In genomic region chr13:38288572-38289440, GRCm38 (mm10) we compare ENCODE assay signal across 21 mouse cellular contexts. TPM values are rescaled to one million over a fixed set of nuclear protein-coding genes. Genes with fewer than 3 reads are reported as not detected.
DNase-seq lines count a peak whose midpoint lies in the region; ATAC-seq and TF ChIP-seq lines count a peak whose summit lies in the region.
"Had no signal": no experiment of that assay in that cellular context is flagged by ENCODE, and none has a peak within 500 bp of the region (broad histone marks: within the 10 kb centered on the region; RNA-seq: fewer than 3 reads in every experiment).

No protein-coding gene starts in this region.

- H3K27ac ChIP-seq in embryonic facial prominence, embryonic 14.5 days (replicated peaks; ENCODE audit: low read depth, low read length) = peak overlapping the region; percentile 42; the same call in 1 of the 2 replicates
- H3K27ac ChIP-seq in limb, embryonic 13.5 days = peak overlapping the region; percentile 55
- H3K27ac ChIP-seq in kidney, adult 2 months (ENCODE audit: insufficient read depth, low read depth, low read length) = no peak overlapping the region
- H3K27ac ChIP-seq: forebrain, embryonic 15.5 days; hindbrain, embryonic 13.5 days had no signal

- peaks cover 20% of the 10 kb centered on the region for H3K4me1 ChIP-seq in embryonic facial prominence, embryonic 14.5 days (ENCODE audit: control insufficient read depth, insufficient read depth, low read length)
- H3K4me1 ChIP-seq in limb, embryonic 13.5 days = peaks cover 24% of the 10 kb centered on the region
- H3K4me1 ChIP-seq in kidney, adult 2 months (ENCODE audit: control insufficient read depth, insufficient read depth, low read length) = no peaks in the 10 kb centered on the region
- H3K4me1 ChIP-seq: forebrain, embryonic 15.5 days; megakaryocyte, embryonic 14.5 days had no signal

- H3K27me3 ChIP-seq in embryonic facial prominence, embryonic 14.5 days (replicated peaks; ENCODE audit: control insufficient read depth, insufficient read depth, low read length) = no peaks in the 10 kb centered on the region
- no peaks in the 10 kb centered on the region for H3K27me3 ChIP-seq in limb, embryonic 13.5 days
- no peaks in the 10 kb centered on the region for H3K27me3 ChIP-seq in kidney, adult 2 months (replicated peaks; ENCODE audit: control insufficient read depth, insufficient read depth, low read length)
- H3K27me3 ChIP-seq: forebrain, embryonic 15.5 days; hindbrain, embryonic 13.5 days; megakaryocyte, embryonic 14.5 days had no signal

- H3K9ac ChIP-seq in embryonic facial prominence, embryonic 14.5 days (ENCODE audit: low read depth, low read length) = no peak overlapping the region
- no peak overlapping the region for H3K9ac ChIP-seq in limb, embryonic 13.5 days
- H3K9ac ChIP-seq: forebrain, embryonic 15.5 days; hindbrain, embryonic 13.5 days; liver, postnatal 0 days had no signal

- 58% methylated on average over 14 of the region's 14 CpGs for WGBS in embryonic facial prominence, embryonic 14.5 days
- 54% methylated on average over 14 of the region's 14 CpGs for WGBS in limb, embryonic 13.5 days
- WGBS in kidney, adult 2 months = 87% methylated on average over 14 of the region's 14 CpGs

- no peak for ATAC-seq in embryonic facial prominence, embryonic 14.5 days (ENCODE audit: low read depth)
- no peak for ATAC-seq in limb, embryonic 13.5 days (ENCODE audit: low FRiP score, low read depth)
- ATAC-seq: CD4-positive, CD25-positive, alpha-beta regulatory T cell, adult 4 months; forebrain, embryonic 15.5 days; liver, postnatal 0 days had no signal

- H3K36me3 ChIP-seq in embryonic facial prominence, embryonic 14.5 days (ENCODE audit: control insufficient read depth, insufficient read depth, low read length) = no peaks in the 10 kb centered on the region
- no peaks in the 10 kb centered on the region for H3K36me3 ChIP-seq in limb, embryonic 13.5 days
- no peaks in the 10 kb centered on the region for H3K36me3 ChIP-seq in kidney, adult 2 months (ENCODE audit: control insufficient read depth, insufficient read depth, low read length)
- H3K36me3 ChIP-seq: forebrain, embryonic 15.5 days; G1E; hindbrain, embryonic 13.5 days had no signal

- no peak for TF ChIP-seq POLR2A in kidney, adult 2 months (IDR thresholded peaks at IDR 0.05; ENCODE audit: low read depth, low read length)

- DNase-seq in embryo, embryonic 10 days (ENCODE audit: low spot score) = peak; percentile 24
- DNase-seq in embryo, embryonic 9.5 days (ENCODE audit: extremely low spot score) = no peak
- peak; percentile 19 for DNase-seq in NIH3T3 (ENCODE audit: low read depth)
- peak; percentile 83 for DNase-seq in embryonic facial prominence, embryonic 14.5 days (ENCODE audit: low spot score)
- no peak for DNase-seq in kidney, adult 2 months
- DNase-seq in urinary bladder, postnatal 25 days (ENCODE audit: low spot score) = no peak
- DNase-seq in adrenal gland, adult 18-20 months (ENCODE audit: low spot score in 2 of 2) = no peak
- DNase-seq: adrenal gland, postnatal 25 days; cerebellum, adult 11-12 months; cerebellum, postnatal 36 days; gastrocnemius, postnatal 36 days; heart, postnatal 10 days; liver, postnatal 0 days; thymus, postnatal 14 days had no signal

- no peak overlapping the region for H3K4me2 ChIP-seq in embryonic facial prominence, embryonic 14.5 days (ENCODE audit: low read depth, low read length)
- H3K4me2 ChIP-seq in limb, embryonic 13.5 days (replicated peaks) = no peak overlapping the region
- H3K4me2 ChIP-seq: forebrain, embryonic 15.5 days; heart, embryonic 11.5 days; hindbrain, embryonic 13.5 days had no signal

- no peak for TF ChIP-seq CTCF in kidney, adult 2 months (conservative IDR thresholded peaks at IDR 0.05; ENCODE audit: insufficient read depth, insufficient read length, low read depth, low read length)

- H3K4me3 ChIP-seq in embryonic facial prominence, embryonic 14.5 days (ENCODE audit: low read depth, low read length) = no peak overlapping the region
- H3K4me3 ChIP-seq in limb, embryonic 13.5 days = no peak overlapping the region
- H3K4me3 ChIP-seq in kidney, adult 2 months (ENCODE audit: insufficient read depth, low read depth, low read length) = no peak overlapping the region
- H3K4me3 ChIP-seq: forebrain, embryonic 15.5 days; hindbrain, embryonic 13.5 days; megakaryocyte, embryonic 14.5 days had no signal

- no peaks in the 10 kb centered on the region for H3K9me3 ChIP-seq in embryonic facial prominence, embryonic 14.5 days (ENCODE audit: control insufficient read depth, low read length)
- no peaks in the 10 kb centered on the region for H3K9me3 ChIP-seq in limb, embryonic 13.5 days
- H3K9me3 ChIP-seq: forebrain, embryonic 15.5 days; G1E; hindbrain, embryonic 13.5 days had no signal

RNA-seq across cellular contexts. Expression of gene Bmp6, which starts 56.1 kb away (rescaled TPM):
- 3.7 and 3.9 TPM in 2 replicates for polyA plus RNA-seq in embryonic facial prominence, embryonic 14.5 days (2014; fragmentation: Nextera tagmentation; extraction: Ambion mirVana)
- polyA plus RNA-seq in limb, embryonic 13.5 days (2015; fragmentation: Nextera tagmentation; extraction: Ambion mirVana) = 0.73 and 0.83 TPM in 2 replicates
- 63.5 and 67.0 TPM in 2 replicates for polyA plus RNA-seq in kidney, adult 2 months (2012; rRNA removed)
- 1 to 10 TPM; 8.9 to 9.5 TPM for total RNA-seq in adrenal gland, adult 18-20 months (2021)
- polyA plus RNA-seq: CD4-positive, CD25-positive, alpha-beta regulatory T cell, adult 4 months; G1E had no signal

Comparison
In these comparisons a context has a peak if more than half of its experiments do, and no peak if none do; other contexts are left out.
1. DNase-seq: peak in embryo, embryonic 10 days (single experiment), NIH3T3 (single experiment) and embryonic facial prominence, embryonic 14.5 days (single experiment); none in embryo, embryonic 9.5 days (single experiment), kidney, adult 2 months (single experiment), urinary bladder, postnatal 25 days (single experiment) and adrenal gland, adult 18-20 months (0 of 2).
2. RNA of gene Bmp6, which starts 56.1 kb away (polyA plus RNA-seq): 63.5 to 67.0 TPM in kidney, adult 2 months; 3.7 to 3.9 TPM in embryonic facial prominence, embryonic 14.5 days and 0.73 to 0.83 TPM in limb, embryonic 13.5 days; every median in the first group is over 10 times any median in the second.